Mouse (Mus musculus) urinary bladder, postnatal 4 days (tissue): ENCODE data around the gene Gm3512.
"Not testable (repeated sequence)": the region's sequence is repeated elsewhere in the genome, so short reads cannot be mapped to it uniquely, and the experiment has no call there.

Experiments
- DNase-seq, 2 experiments: peaks; one replicate each; pipeline ENCODE4 v3.0.0; 2021 to 2022; ENCODE audit warnings: low spot score in 2 of 2

Gene Gm3512

GRCm38 (mm10) chr14:7174483-7174971, at the start of gene Gm3512:
Gene Gm3512, minus strand, starts transcription at chr14:7174533.
- DNase-seq = peak in 1 of 2 experiments; percentile 17

GRCm38 (mm10) chr14:7200070-7200469, 25.7 kb upstream of the Gm3512 start:
- peak; percentile 18 to 54 for DNase-seq

- DNase-seq = not testable (repeated sequence)
Observed at GRCm38 (mm10) chr14:7194440-7194839, 20.1 kb upstream of the Gm3512 start, which contains the start of gene Gm16434. Gene Gm16434, minus strand, starts transcription at chr14:7194540.

GRCm38 (mm10) chr14:7125312-7125711, 49.0 kb downstream of the Gm3512 start, which contains the start of gene Gm6676:
Gene Gm6676, minus strand, starts transcription at chr14:7125412.
- DNase-seq = not testable (repeated sequence)

GRCm38 (mm10) chr14:7105124-7105802, 69.1 kb downstream of the Gm3512 start:
- DNase-seq = peak; percentile 14 to 51
